Mouse (Mus musculus) left cerebral cortex, postnatal 36 days (tissue): ENCODE results near the gene Mme. TPM values are rescaled to one million over a fixed set of nuclear protein-coding genes. Genes with fewer than 3 reads are reported as not detected.

ENCODE experiments used
- DNase-seq, 2 experiments: peaks; one replicate each; pipeline ENCODE4 v3.0.0; 2021 to 2022; ENCODE audit warnings: low spot score in 2 of 2, mixed read lengths in 1 of 2
- intact Hi-C: fragments of 180-260 bp; cut with DNase I; formaldehyde crosslinking; loops from one replicate; pipeline ENCODE4 v1.15.1; 2025
- total RNA-seq, 2 experiments: library from RNA; stranded (reverse); gene quantifications; 2 replicates each; pipeline ENCODE4 v1.2.3; 2021

Mme gene
- total RNA-seq, 2 experiments from 2014 or later = 7.4 to 10.9 TPM

- no peak for DNase-seq
- intact Hi-C loops = no loop called here
These were observed 103.7 kb downstream of the Mme start for GRCm38 (mm10) chr3:63344998-63345397.

DNA sequence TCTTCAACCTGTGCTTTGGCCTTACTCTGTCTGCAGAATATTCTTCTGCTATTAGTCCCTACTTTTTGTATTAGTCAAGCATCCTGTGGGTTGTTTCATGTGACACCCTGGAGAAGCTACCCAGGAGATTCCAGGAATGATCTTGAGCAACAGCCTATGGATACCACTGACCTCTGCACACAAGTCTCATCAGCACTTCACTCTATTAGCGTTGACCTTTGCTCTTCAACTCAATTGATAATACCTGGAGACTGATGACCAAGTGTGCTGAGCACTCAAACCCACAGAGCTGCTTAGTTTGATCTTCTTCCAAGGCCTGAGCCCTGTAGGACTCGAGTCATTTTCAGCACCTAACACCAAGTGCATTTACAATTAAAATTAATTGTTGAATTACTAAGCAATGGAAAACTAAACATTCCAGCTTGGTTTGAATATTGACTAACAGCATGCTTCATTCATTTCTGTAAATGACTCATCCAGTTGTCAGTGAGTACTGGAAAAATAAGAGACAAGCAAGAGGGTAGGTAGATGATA lies 107.6 kb downstream of the Mme start:
- no peak for DNase-seq
- intact Hi-C loops = no loop called here

DNA sequence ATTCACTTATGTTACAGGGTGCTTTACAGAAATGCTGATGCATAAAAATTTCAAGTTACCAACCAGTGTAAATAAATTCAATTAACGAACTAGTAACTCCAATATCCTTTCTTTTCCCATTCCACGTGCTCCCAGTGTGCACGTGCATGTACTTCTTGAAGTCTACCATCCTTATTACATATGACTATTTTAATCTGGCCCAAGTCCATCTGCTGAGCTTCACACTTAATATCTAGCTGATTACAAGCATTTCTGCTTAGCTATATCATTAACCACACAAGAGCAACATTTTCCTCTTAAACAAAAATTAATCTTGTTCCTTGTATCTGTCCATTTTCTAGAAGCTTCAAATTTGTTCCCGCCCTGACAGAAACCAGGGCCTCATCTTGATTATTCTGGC lies 108.9 kb downstream of the Mme start:
- no peak for DNase-seq
- intact Hi-C loops = no loop called here

GRCm38 (mm10) chr3:63350704-63351103 lies 109.4 kb downstream of the Mme start:
- DNase-seq = no peak
- intact Hi-C loops = no loop called here

DNA sequence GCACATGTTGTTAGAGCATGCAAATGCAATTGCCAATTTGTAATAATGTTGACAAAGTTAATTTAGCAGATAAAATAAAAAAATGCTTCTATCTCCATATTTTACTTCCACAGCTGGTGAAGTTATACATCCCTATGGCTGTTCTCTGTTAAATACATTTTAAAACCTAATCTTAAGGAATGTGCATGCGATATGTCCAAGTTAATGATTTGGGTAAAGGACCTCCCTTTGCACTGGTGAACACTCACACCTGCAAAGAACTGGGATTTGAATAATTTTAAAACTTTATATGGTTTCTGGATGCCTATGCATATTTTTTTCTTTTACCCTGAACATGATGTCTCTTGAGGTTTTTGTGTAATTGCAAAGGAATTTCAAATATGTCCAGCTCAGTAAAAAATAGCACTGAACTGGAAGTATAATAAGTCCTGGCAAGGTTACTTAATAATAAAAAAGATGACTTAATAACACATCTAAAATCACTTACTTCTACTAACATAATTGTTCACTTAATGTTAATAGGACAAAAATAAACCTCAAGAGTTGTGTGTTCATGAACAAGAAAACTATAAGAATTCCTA lies 110.4 kb downstream of the Mme start:
- intact Hi-C loops = no loop called here
- DNase-seq = no peak

DNA sequence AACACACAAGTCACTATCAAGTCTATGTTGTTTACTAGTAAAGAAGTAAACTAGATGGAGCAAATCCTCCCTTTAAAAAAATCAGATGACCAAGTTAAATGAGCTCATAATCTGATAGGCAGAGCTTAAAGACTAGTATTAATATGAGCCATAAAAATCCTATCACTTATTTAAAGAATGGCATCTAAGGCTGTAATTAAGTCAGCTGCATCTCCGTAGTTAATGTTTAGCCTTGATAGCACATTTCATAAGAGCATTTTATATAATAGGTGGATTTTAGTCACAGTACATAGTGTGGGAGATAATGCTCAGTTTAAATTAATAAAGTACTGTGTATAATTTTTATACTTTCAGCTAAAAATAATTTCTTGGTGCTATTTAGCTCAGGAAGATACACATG lies 118.2 kb downstream of the Mme start:
- intact Hi-C loops = no loop called here

DNA sequence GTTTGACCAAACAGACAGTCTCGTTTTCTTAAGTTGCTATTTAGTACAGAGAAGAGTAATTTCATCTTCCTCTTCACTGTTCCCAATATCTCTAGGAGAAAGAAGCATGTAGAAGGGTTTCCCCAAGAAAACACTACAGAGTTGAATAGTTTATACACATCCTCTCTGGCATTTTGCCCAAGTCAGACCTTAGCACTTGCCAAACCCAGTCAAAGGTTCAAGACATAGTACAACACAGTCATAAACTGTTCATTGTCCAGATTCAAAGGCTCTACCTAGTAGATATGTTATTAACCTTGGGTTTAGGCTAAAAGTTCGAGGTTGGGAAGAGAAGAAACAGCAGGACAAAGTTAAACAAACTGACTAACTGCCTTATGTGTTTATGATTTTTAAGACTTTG lies 143.7 kb downstream of the Mme start:
- intact Hi-C loops = no loop called here
- DNase-seq = no peak

More for the DNA sequence above, 118.2 kb downstream of the Mme start:
- no peak for DNase-seq

DNA sequence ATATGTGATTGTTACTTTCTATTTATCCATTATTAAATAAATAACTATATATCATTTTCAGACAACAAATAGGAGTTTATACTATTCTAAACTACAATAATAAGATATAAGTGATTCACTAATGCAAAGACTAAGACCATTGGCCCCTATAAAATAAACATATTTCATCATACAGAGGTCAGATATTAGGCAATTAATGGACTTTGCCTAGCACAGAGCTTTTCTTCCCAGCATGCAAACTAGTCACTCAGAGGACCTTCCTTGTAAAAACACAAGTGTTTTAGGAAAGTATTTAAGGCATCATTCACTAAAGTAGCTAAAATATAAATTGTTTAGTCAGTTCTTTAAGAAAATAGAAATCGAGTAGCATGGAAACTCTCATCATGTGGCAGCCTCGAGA lies 149.4 kb downstream of the Mme start:
- intact Hi-C loops = no loop called here
- DNase-seq = no peak

DNA sequence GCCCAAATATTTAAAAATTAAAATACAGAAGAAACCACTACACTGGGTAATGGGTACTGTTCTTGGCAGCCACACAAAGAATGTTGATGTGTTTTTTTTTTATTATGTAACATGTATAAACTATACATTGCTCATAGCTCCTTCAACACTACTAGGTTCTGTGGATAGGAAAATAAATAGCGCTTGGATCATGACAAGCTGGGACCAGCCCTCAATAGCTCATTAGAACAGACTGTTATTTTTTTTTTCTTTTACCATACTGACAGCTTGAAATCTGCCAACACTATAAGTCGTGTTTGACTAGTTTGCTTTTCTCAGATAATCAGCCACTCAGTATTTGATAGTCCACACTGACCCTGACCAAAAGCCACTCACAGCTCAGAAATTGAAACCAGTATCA lies 150.0 kb downstream of the Mme start:
- DNase-seq = no peak
- intact Hi-C loops = no loop called here

GRCm38 (mm10) chr3:63394424-63394941 lies 153.1 kb downstream of the Mme start:
- no peak for DNase-seq
- intact Hi-C loops = no loop called here

- no peak for DNase-seq
- intact Hi-C loops = no loop called here
These were observed 156.8 kb downstream of the Mme start for GRCm38 (mm10) chr3:63398171-63398570.

DNA sequence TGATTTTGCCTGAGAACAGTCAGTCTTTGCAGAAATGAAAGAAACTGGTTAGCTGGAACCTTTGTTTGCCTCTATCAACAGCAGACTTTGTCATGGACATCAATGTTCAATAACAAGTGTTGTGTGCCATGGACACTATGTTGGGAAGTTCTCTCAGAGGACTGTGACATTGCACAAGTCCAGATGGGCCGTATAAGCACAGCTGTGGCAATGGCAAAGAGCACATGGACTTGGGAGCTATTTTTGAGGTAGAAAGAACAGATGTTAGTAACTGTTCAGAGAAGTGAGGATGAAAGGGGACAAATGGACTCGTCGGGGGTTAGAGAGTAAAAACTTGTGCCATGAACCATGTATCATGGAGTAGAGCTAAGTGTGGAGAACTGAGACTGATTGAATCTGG lies 165.1 kb downstream of the Mme start:
- intact Hi-C loops = no loop called here

DNA sequence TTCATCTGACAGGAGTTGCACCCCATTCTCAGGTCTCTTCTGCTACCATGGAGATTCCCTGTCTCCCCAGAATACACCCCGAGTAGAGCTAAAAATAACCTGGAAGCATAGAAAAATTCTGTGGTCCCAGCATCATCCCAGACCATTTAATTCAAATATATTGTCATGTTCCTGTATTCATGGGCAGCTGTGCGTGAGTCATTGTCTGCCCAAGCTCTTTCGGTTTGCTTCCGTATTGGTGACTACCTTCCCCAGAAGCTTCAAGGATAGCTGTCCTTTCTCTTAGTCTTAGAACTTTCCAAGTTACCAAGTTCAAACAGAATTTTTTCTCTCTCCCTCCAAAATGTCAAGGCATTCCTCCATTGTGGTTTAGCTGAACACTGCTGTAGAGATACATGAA lies 169.7 kb downstream of the Mme start:
- DNase-seq = peak in 1 of 2 experiments; percentile 11
- intact Hi-C loops = no loop called here

More for the DNA sequence above, 165.1 kb downstream of the Mme start:
- DNase-seq = no peak

DNA sequence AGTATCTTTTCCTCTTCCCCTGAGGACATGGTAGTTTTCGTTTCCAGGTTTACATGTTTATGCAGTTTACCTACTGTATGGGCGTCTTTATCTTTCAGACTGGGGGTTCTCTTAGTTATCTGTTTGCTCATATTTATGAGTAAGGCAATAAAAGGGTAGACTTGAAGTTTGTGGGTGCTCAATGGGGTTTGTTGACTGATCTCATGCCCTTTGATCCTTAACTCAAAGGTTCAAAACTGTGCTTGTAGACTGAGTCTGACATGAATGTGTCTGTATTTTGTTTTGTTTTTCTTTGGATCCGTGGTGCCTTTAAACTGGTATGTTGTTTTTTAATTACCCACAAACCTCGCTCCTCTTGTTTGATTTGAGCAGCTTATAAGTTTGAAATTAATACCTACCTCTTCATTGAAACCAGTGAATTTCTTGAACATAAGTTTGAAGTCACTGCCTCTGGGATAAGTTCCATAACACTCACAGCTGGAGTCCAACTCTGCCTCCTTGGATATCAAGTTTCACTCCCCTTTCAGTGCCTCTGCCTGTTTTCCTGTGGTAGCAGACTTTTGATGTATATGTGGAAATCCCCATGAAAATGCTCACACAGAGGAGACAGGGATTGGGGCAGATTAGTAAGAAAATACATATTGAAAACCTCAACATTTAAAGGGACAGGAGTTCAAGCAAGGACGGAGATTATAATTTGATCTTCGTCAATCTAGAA lies 171.0 kb downstream of the Mme start:
- intact Hi-C loops = no loop called here
- no peak for DNase-seq

- no peak for DNase-seq
- intact Hi-C loops = no loop called here
These were observed 171.9 kb downstream of the Mme start for GRCm38 (mm10) chr3:63413046-63413911.

DNA sequence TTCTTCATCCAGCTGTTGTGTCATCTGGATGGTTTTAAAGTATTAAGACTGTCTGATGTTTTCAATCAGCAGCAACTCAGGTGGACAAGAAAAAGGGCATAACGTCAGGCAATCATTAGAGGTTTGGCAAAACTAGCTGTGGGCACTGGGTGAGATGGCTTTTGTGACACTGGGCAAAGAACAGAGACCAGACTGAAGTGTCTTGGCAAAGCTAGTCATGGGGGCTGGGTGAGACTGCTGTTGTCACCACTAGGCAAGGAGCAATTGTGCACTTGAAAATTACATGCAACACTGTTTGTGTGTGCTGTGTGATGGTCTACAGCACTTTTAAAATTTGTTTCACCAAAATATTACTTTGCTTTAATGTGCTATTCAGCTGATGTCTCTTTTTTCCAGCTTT lies 175.9 kb downstream of the Mme start:
- intact Hi-C loops = no loop called here
- no peak for DNase-seq

GRCm38 (mm10) chr3:63417758-63418157 lies 176.4 kb downstream of the Mme start:
- no peak for DNase-seq
- intact Hi-C loops = no loop called here

- DNase-seq = no peak
- intact Hi-C loops = no loop called here
These were observed 182.2 kb downstream of the Mme start for GRCm38 (mm10) chr3:63423552-63423951.
